Mouse (Mus musculus) kidney, embryonic 15.5 days (tissue): Measurements from ENCODE around the gene Wdr66. TPM values are rescaled to one million over a fixed set of nuclear protein-coding genes. Genes with fewer than 3 reads are reported as not detected.

Source experiments
- ATAC-seq: fragments of 200-750 bp; cut with Nextera tagmentation; replicated peaks from 2 replicates; pipeline ENCODE4 v1.8.0; 2017; ENCODE audit warnings: moderate TSS enrichment; ENCODE audit not compliant: low FRiP score
- H3K27ac ChIP-seq: fragments of 300-500 bp; sonication (generic); 2 replicates; pipeline ENCODE4 v1.5.1; 2015; ENCODE audit warnings: mild to moderate bottlenecking, inconsistent platforms
- H3K27me3 ChIP-seq: fragments of 300-500 bp; sonication (generic); 2 replicates; pipeline ENCODE4 v1.6.1; 2015; ENCODE audit warnings: inconsistent platforms
- H3K36me3 ChIP-seq: fragments of 300-500 bp; sonication (generic); 2 replicates; pipeline ENCODE4 v1.6.1; 2015; ENCODE audit warnings: inconsistent platforms
- H3K4me1 ChIP-seq: fragments of 300-500 bp; sonication (generic); 2 replicates; pipeline ENCODE4 v1.6.1; 2015; ENCODE audit warnings: inconsistent platforms
- H3K4me2 ChIP-seq: fragments of 300-500 bp; sonication (generic); 2 replicates; pipeline ENCODE4 v1.6.1; 2015; ENCODE audit warnings: moderate library complexity, mild to moderate bottlenecking, inconsistent platforms
- H3K4me3 ChIP-seq: fragments of 300-500 bp; sonication (generic); replicated peaks from 2 replicates; pipeline ENCODE4 v1.5.1; 2015; ENCODE audit warnings: mild to moderate bottlenecking, inconsistent platforms
- H3K9ac ChIP-seq: fragments of 300-500 bp; sonication (generic); 2 replicates; pipeline ENCODE4 v1.6.1; 2015; ENCODE audit warnings: mild to moderate bottlenecking, inconsistent platforms
- H3K9me3 ChIP-seq: fragments of 300-500 bp; sonication (generic); replicated peaks from 2 replicates; pipeline ENCODE4 v1.6.1; 2016; ENCODE audit warnings: inconsistent platforms
- WGBS: fragments of 180-500 bp; shearing (Covaris S2); methylation state at CpG from one replicate; pipeline ENCODE4 v1.1.7; 2015; ENCODE audit warnings: mixed read lengths; 5-methylcytosine and 5-hydroxymethylcytosine counted together
- polyA plus RNA-seq: library from polyadenylated mRNA; unstranded; fragments of >200 nt; fragmentation: Nextera tagmentation; extraction: Ambion mirVana; gene quantifications from 2 replicates; pipeline ENCODE4 v1.2.1, GENCODE M21; 2015

Wdr66 gene
- polyA plus RNA-seq, 1 experiment from 2014 or later = 1.5 TPM

DNA sequence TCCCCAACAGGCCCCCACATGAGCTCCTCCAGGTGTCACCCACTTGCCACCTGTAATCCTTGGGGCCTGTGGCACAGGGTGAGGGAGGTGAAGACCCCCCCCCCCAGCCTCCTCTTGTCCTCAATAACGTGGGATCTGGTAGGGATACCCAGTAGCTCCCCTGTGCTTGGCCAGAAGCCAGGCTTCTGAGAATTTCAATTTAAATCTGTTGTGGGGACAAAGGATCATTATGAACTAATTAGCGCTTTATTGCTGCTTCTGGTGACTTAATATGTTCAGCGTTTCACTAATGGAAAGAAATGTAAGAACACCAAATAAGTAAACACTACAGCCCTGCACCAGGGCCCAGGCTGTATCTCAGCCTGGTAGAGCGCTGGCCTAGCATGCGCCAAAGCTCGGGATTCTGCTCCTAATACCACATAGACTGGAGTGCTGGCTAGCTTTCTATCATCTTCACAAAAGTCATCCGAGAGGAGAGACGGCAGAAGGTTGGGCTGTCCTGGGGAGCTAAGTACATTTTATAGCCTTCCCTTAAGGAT lies 48.7 kb downstream of the Wdr66 start:
- no peaks in the 10 kb centered on the region for H3K27me3 ChIP-seq
- H3K9ac ChIP-seq = no peak overlapping the region
- H3K4me2 ChIP-seq = 0 out of 2 replicates have a peak overlapping the region, but pooled peaks have one; percentile 48
- no peaks in the 10 kb centered on the region for H3K36me3 ChIP-seq
- 65% methylated on average over 8 of the region's 8 CpGs for WGBS
- no peak for ATAC-seq
- H3K4me1 ChIP-seq = peaks cover 30% of the 10 kb centered on the region
- 0 out of 2 replicates have a peak overlapping the region, but pooled peaks have one; percentile 28 for H3K27ac ChIP-seq
- H3K4me3 ChIP-seq = no peak overlapping the region
- no peaks in the 10 kb centered on the region for H3K9me3 ChIP-seq

GRCm38 (mm10) chr5:123301780-123302521 lies 50.0 kb downstream of the Wdr66 start:
- Histone ChIP-seq H3K4me2 (no peak overlapping the region), H3K36me3 (no peaks in the 10 kb centered on the region), H3K4me1 (peaks cover 30% of the 10 kb centered on the region), H3K9ac (no peak overlapping the region), H3K9me3 (no peaks in the 10 kb centered on the region), H3K4me3 (no peak overlapping the region), H3K27me3 (no peaks in the 10 kb centered on the region), H3K27ac (no peak overlapping the region)
- no peak for ATAC-seq
- 45% methylated on average over 20 of the region's 20 CpGs for WGBS

DNA sequence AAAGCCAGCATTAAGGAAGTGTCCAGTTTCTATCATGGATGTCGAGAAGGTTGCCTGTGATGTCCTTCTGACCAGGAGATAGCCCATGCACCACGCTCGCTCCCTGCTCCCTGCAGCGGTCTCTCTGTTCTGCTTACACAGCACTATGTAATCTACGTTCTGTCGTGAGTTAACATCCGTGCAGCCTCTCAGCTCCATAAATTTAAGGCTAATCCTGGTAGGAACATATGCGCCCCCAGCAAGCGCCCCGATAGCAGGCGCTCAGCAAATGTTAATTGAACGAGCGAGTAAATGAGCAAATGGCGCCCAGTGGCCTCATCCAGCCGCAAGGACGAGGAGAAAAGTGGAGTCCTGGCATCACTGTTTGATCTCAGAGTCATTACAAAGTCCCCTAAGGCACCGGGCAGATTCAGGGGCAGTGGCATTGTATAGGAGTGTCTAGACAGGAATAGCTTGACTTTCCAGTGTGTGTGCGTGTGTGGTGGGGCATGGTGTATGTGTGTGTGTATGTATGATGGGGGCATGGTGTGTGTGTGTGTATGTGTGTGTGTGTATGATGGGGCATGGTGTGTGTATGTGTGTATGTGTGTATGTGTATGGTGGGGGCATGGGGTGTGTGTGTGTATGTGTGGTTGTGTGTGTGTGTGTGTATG lies 55.9 kb downstream of the Wdr66 start:
- H3K4me3 ChIP-seq = no peak overlapping the region
- no peak overlapping the region; the same call in 1 of the 2 replicates for H3K4me2 ChIP-seq
- no peak overlapping the region for H3K9ac ChIP-seq
- peaks cover 14% of the 10 kb centered on the region for H3K4me1 ChIP-seq
- H3K27me3 ChIP-seq = no peaks in the 10 kb centered on the region
- no peak for ATAC-seq
- no peaks in the 10 kb centered on the region for H3K9me3 ChIP-seq
- H3K27ac ChIP-seq = no peak overlapping the region
- WGBS = 43% methylated on average over 18 of the region's 18 CpGs
- H3K36me3 ChIP-seq = no peaks in the 10 kb centered on the region

- Histone ChIP-seq H3K27me3 (no peaks in the 10 kb centered on the region), H3K9ac (no peak overlapping the region), H3K9me3 (no peaks in the 10 kb centered on the region), H3K4me2 (no peak overlapping the region), H3K36me3 (no peaks in the 10 kb centered on the region), H3K4me1 (peaks cover 22% of the 10 kb centered on the region), H3K27ac (no peak overlapping the region), H3K4me3 (no peak overlapping the region)
- 21% methylated on average over 10 of the region's 10 CpGs for WGBS
- no peak for ATAC-seq
Measured at GRCm38 (mm10) chr5:123309816-123310215, 57.9 kb downstream of the Wdr66 start.

DNA sequence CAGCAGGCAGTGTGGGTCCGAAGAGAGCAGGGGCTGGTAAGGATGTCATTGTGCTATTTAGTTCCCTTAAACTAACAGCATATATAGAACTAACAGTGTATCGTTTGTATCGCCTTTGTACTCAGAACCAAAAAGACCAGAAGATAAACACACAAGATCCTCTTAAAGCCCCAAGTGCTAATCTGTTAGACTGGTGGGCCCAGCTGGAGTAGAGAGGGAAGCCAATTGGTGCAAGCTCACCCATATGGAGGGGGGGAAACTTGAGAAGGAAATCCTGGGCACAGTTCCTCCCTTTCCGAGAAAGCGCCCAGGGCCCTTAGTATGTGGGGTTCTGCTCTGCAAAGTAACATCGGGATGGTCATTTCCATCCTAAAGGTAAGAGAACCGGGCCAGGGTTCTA lies 58.3 kb downstream of the Wdr66 start:
- WGBS = 56% methylated on average over 7 of the region's 7 CpGs
- Histone ChIP-seq H3K36me3 (no peaks in the 10 kb centered on the region), H3K9ac (no peak overlapping the region), H3K4me2 (no peak overlapping the region), H3K4me1 (peaks cover 26% of the 10 kb centered on the region), H3K27ac (no peak overlapping the region), H3K9me3 (no peaks in the 10 kb centered on the region), H3K4me3 (no peak overlapping the region), H3K27me3 (no peaks in the 10 kb centered on the region)
- no peak for ATAC-seq

DNA sequence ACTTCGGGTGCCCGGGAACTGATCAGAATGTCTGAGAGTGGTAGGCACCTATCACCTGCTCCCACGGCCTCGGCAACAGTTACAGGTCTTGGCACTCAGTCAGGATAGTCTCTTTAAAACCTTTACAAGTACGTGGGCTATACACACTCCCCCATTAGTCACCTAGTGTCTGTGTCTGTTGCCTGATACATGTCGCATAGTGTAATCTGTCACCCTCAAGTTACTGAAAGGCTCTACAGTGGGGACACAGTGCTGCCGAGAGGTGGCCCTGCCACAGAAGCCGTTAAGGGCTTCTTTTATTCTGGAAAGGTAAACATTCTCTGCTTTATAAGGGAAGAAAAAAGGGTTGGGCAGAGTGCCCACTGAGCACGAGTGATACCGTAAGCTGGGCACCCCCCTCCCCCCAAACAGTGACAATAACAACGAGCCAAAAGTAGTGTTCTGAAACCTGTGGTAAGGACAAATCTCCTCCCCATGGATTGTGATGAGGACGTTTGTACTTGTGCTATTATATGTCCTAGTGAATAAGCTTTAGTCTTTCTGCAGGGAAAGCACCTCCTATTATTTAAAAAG lies 61.2 kb downstream of the Wdr66 start:
- 53% methylated on average over 12 of the region's 12 CpGs for WGBS
- no peak overlapping the region for H3K27ac ChIP-seq
- no peak for ATAC-seq

DNA sequence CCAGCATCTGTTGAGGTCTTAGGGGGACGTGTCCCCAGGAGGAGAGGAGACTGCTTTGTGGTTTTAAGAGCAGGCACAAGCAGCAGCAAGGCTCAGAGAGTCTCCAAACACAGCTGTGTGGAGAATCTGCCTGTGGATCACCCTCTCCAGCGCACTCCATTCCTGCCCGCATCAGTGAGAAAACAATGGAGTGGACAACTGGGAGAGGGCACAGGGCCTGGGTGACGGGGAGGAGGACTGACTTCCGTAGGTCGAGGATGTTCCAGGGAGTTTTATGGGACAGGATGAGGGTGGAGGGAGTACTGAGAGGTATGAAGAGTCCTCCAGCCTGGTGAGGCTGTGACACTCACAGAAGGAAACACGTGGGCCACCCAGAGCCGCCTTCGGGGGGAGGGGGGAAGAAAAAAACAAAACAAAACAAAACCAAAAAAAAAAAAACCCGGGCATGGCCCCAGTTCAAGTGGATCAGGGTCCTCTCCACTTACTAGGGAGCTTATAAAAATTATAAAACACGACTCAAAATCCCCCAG lies 62.0 kb downstream of the Wdr66 start:
- Histone ChIP-seq H3K4me3 (no peak overlapping the region), H3K9me3 (no peaks in the 10 kb centered on the region), H3K27me3 (no peaks in the 10 kb centered on the region), H3K27ac (no peak overlapping the region), H3K9ac (no peak overlapping the region), H3K4me2 (no peak overlapping the region), H3K36me3 (no peaks in the 10 kb centered on the region), H3K4me1 (peaks cover 38% of the 10 kb centered on the region)
- no peak for ATAC-seq
- WGBS = 39% methylated on average over 11 of the region's 11 CpGs

More for the DNA sequence above, 61.2 kb downstream of the Wdr66 start:
- H3K36me3 ChIP-seq = no peaks in the 10 kb centered on the region
- no peaks in the 10 kb centered on the region for H3K27me3 ChIP-seq
- no peak overlapping the region for H3K4me2 ChIP-seq
- no peak overlapping the region for H3K9ac ChIP-seq
- H3K9me3 ChIP-seq = no peaks in the 10 kb centered on the region
- no peak overlapping the region for H3K4me3 ChIP-seq
- peaks cover 31% of the 10 kb centered on the region for H3K4me1 ChIP-seq

DNA sequence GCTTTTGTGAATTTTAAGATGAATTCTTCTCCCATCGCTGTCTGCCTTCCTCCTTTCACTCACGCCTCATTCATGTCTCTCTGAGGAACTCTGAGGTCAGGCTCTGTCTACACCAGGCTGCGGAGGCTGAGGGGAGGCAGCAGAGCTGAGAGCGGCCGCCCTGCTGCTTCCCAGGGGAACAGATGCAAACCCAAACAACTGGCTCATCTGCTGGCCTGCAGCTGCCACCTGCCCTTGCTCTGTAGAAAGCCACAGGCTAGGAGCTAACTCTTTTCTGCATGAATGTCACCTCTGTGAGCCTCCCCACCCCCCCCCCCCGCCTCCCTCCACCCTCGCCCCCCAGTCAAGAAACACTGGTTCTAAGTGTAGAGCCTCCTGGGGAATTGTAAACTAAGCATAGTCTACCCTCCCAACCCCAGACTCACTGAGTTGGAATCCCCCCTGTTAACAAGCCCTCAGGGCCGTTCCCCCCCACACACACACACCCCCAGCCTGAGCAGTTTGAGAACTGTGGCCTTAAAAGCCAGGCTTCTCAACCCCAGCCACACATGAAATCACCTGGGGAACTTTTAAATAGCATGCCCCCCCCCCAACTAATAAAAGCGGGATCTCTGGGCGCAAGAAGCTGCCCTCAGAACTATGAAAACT lies 63.4 kb downstream of the Wdr66 start:
- Histone ChIP-seq H3K27me3 (no peaks in the 10 kb centered on the region), H3K9ac (no peak overlapping the region), H3K36me3 (no peaks in the 10 kb centered on the region), H3K4me1 (peaks cover 30% of the 10 kb centered on the region), H3K4me3 (no peak overlapping the region), H3K27ac (no peak overlapping the region), H3K4me2 (no peak overlapping the region), H3K9me3 (no peaks in the 10 kb centered on the region)
- ATAC-seq = no peak
- 49% methylated on average over 10 of the region's 10 CpGs for WGBS

DNA sequence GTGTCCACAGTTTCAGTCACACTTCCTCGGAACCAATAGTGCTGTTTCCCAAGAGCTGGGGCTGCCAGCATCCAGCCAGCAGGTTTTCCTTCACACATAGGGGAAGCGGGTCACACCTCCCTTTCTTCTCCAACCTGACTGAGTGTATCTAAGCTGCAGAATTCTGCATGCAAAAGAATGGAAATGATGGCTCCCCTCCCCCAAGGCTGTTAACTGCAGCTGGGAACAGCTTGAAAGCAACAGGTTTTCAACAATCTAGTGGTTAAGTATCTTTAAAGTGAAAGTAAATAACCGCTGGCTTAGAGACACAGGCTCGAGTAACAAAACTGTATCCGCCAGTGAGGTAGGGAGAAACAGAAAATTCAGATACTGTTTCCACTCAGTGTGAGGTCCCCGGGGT lies 66.1 kb downstream of the Wdr66 start:
- Histone ChIP-seq H3K27ac (peak overlapping the region; percentile 60), H3K4me2 (peak overlapping the region; percentile 55), H3K27me3 (no peaks in the 10 kb centered on the region), H3K36me3 (no peaks in the 10 kb centered on the region), H3K9ac (peak overlapping the region; percentile 24; the same call in 1 of the 2 replicates), H3K9me3 (no peaks in the 10 kb centered on the region), H3K4me3 (peak overlapping the region; percentile 35), H3K4me1 (peaks cover 30% of the 10 kb centered on the region)
- no peak for ATAC-seq
- 9% methylated on average over 6 of the region's 6 CpGs for WGBS

GRCm38 (mm10) chr5:123320136-123320535 lies 68.2 kb downstream of the Wdr66 start:
- peaks cover 31% of the 10 kb centered on the region for H3K4me1 ChIP-seq
- no peaks in the 10 kb centered on the region for H3K9me3 ChIP-seq
- no peak overlapping the region for H3K9ac ChIP-seq
- H3K4me3 ChIP-seq = no peak overlapping the region
- H3K4me2 ChIP-seq = no peak overlapping the region
- ATAC-seq = no peak
- H3K27ac ChIP-seq = no peak overlapping the region
- no peaks in the 10 kb centered on the region for H3K27me3 ChIP-seq
- WGBS = 97% methylated on average over 3 of the region's 3 CpGs
- no peaks in the 10 kb centered on the region for H3K36me3 ChIP-seq

GRCm38 (mm10) chr5:123324242-123324641 lies 72.3 kb downstream of the Wdr66 start:
- ATAC-seq = peak; percentile 33; the same call in 1 of the 2 replicates
- H3K36me3 ChIP-seq = no peaks in the 10 kb centered on the region
- no peaks in the 10 kb centered on the region for H3K27me3 ChIP-seq
- WGBS = 17% methylated on average over 15 of the region's 15 CpGs
- peak overlapping the region; percentile 56 for H3K27ac ChIP-seq
- no peaks in the 10 kb centered on the region for H3K9me3 ChIP-seq
- H3K4me3 ChIP-seq = no peak overlapping the region
- H3K4me2 ChIP-seq = peak overlapping the region; percentile 37
- peaks cover 35% of the 10 kb centered on the region for H3K4me1 ChIP-seq
- H3K9ac ChIP-seq = no peak overlapping the region
